Comparison of ENCODE assay signal across 9 mouse cellular contexts in the genomic region with DNA sequence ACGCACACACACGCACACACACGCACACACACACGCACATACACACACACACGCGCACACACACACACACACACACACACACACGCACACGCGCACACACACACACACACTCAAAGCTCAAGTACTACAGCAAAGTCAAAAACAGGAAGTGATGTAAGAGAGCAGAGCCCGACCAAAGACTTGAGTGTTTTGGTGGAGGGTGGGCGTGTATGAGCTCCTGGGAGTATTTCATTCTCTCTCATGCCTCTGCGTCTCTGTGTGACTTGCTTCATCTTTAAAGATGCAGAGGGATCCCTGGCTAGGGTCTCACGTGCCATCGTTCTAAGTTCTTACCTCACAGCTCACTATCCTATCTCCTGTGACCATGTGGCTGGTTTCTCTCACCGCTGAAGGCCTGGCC. TPM values are rescaled to one million over a fixed set of nuclear protein-coding genes. Genes with fewer than 3 reads are reported as not detected.
A peak's percentile ranks its signal among the peaks of the same experiment; 100 is the strongest.
DNase-seq lines count a peak whose midpoint lies in the region; ATAC-seq lines count a peak whose summit lies in the region.
"Had no signal": no experiment of that assay in that cellular context is flagged by ENCODE, and none has a peak within 500 bp of the region (broad histone marks: within the 10 kb centered on the region; RNA-seq: fewer than 3 reads in every experiment).

No protein-coding gene starts in this region.

- ATAC-seq in granulocyte monocyte progenitor cell, adult 5-6 weeks (replicated peaks; ENCODE audit: poor library complexity, severe bottlenecking): peak; percentile 98
- peak; percentile 92 for ATAC-seq in neutrophil, adult 5-6 weeks (ENCODE audit: extremely low read depth, insufficient number of reproducible peaks, low FRiP score, poor library complexity, severe bottlenecking)
- ATAC-seq: forebrain, embryonic 15.5 days had no signal

- peak; percentile 48 for DNase-seq in A20 (ENCODE audit: low read depth, low spot score)
- DNase-seq in CD4-positive, CD25-positive, alpha-beta regulatory T cell, adult 2 months (ENCODE audit: low read depth, low spot score): peak; percentile 91
- no peak for DNase-seq in layer of hippocampus, adult 9-10 months (ENCODE audit: low spot score)
- no peak for DNase-seq in adrenal gland, adult 8-10 months
- no peak for DNase-seq in gastrocnemius, adult 8-10 months (ENCODE audit: low spot score in 2 of 2)
- DNase-seq: cerebellum, adult 9-11 months had no signal

RNA-seq across cellular contexts. Expression of a gene that starts 36.3 kb away (rescaled TPM):
- 47.5 and 70.5 TPM in 2 replicates for total RNA-seq in granulocyte monocyte progenitor cell, adult 5-6 weeks (2014; fragmentation: Nextera tagmentation)
- total RNA-seq in granulocyte monocyte progenitor cell, adult 5-6 weeks (2017): 29.1 and 33.4 TPM in 2 replicates
- 20.3 and 20.9 TPM in 2 replicates for total RNA-seq in neutrophil, adult 5-6 weeks (2017)
- total RNA-seq in adrenal gland, adult 8-10 months (2022): 100 to 1,000 TPM; 297 to 404 (median 379) TPM
- 100 to 1,000 TPM; 158 to 222 (median 193) TPM for total RNA-seq in gastrocnemius, adult 8-10 months (2022)

Comparison
In these comparisons a context has a peak if more than half of its experiments do, and no peak if none do; other contexts are left out.
1. DNase-seq: peak in A20 (single experiment) and CD4-positive, CD25-positive, alpha-beta regulatory T cell, adult 2 months (single experiment); none in layer of hippocampus, adult 9-10 months (single experiment), adrenal gland, adult 8-10 months (single experiment) and gastrocnemius, adult 8-10 months (0 of 2).